Mouse (Mus musculus): ENCODE data around the gene Ddx28. TPM values are rescaled to one million over a fixed set of nuclear protein-coding genes. Genes with fewer than 3 reads are reported as not detected.
A peak's percentile ranks its signal among the peaks of the same experiment; 100 is the strongest.
"Not testable (repeated sequence)": the region's sequence is repeated elsewhere in the genome, so short reads cannot be mapped to it uniquely, and the experiment has no call there.

The Ddx28 gene
- total RNA-seq, 2 experiments from 2014 or later = 8.9 to 9.5 TPM

DNA sequence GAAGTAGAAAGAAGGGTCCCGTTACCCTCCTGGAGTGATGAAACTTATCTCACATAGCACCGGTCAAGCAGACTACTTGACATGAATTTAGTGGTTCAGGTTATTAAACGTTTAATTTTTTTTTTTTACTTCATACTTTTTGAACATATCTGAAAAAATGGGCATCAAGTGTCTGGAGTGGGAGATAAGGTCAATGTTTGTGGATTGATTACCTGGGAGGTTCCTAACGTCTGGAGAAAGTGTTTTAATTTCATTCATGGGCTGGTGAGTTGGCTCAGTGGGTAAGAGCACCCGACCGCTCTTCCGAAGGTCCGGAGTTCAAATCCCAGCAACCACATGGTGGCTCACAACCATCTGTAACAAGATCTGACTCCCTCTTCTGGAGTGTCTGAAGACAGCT is 521 bp upstream of the Ddx28 start:
- DNase-seq = not testable (repeated sequence)

DNA sequence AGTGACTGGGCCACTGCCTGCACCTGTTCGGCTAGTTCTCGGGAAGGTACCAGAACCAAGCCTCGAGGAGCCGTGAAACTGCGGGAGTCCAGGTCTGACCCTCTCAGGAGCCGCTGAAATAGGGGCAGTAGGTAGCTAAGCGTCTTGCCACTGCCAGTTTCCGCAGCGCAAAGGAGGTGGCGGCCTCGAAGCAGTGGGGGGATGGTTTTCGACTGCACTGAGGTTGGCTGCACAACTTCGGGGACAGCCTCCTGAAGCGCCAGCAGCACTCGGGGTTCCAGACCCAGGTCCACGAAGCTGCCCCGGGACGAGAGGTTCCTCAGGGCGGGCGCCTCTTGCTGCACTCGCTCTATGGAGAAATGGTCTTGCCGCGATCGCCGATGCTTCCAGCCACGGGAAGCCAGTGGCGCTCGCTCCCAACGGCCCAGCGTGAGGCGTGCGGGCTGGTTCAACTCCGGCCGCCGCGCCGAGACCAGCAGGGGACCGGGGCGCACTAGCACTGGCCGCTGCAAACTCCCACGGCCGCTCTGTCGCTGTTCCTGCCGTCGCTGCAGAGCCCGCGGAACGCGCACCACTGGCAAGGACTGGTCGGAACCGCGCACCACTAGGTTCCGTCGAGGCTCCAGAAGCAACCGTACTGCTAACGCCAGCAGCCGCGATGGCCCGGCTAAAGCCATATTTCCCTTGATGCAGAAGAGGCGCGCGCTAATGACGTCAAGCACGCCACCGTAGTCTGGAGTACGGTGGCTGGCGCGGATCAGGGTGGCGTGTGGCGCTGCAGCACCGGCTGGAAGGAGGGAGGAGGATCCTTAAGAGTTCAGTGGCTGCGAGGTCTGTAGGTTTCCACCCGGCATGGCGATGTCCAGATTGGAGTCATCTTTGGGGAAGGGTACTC is 687 bp downstream of the Ddx28 start:
- peak; percentile 92 for DNase-seq

DNA sequence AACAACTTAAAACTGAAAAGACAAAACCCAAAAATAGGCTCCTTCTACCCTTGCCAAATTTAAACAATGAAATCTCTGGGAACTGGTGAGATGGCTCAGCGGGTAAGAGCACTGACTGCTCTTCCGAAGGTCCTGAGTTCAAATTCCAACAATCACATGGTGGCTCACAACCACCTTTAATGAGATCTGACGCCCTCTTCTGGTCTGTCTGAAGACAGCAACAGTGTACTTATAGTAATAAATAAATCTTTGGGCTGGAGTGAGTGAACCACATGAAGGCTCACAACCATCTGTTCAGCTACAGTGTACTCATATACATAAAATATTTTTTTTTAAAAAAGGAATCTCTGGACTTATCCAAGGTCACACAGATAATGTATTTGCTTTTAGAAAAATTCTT is 3.8 kb downstream of the Ddx28 start:
- not testable (repeated sequence) for DNase-seq

DNA sequence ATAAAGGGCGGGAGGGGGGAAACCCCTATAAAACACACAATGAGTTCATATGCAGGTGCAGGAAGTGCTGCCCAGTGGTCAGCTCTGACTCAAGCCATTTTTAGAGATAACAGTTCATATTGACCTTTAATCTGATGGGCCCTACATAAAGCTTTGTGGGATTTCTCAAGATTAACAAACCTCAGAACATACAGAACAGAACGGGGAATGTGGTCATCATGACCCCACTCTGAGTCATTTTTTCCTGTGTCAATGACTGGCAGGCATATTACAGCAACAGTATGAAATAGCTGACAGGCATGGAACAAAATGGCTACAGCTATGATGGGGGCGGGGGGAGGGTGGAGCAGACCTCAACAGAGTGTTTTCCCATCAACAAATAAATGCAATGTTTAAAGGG is 4.5 kb downstream of the Ddx28 start:
- no peak for DNase-seq

DNA sequence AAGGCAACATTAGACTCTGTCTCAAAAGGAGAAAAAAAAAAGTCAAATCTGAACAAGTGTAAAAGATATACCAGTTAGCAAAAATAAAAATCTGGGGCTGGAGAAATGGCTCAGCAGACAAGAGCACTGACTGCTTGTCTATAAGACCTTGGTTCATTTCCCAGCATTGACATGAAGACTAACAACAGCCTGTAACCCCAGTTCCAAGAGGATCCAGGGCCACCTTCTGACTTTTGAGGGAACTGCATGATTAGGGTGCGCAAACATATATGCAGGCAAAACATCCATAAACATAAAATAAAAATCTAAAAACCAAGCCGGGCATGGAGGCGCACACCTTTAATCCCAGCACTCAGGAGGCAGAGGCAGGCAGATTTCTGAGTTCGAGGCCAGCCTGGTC is 5.3 kb downstream of the Ddx28 start:
- DNase-seq = no peak

DNA sequence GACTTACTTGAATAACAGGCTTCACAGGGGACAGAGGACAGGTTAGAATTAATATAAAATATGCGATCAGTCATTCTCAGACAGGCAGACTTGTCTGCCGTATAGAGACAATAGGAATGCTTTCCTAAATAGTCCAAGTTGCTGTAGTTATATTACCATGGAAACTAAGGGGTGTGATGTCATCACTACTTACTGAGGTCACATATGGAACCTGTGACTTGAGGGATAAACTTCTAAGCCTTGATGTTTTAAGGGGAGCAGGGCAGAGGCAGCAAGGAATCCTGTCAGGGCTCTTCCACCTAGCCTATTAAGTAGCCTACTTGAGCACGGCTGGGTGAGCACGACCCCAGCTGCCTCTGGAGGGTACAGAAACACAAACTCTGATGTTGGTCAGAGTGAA is 5.8 kb downstream of the Ddx28 start, which contains the start of gene Dpep2nb:
Dpep2nb (minus strand) TSS at position 101 of the 400 bp plus-strand sequence.
- no peak for DNase-seq

DNA sequence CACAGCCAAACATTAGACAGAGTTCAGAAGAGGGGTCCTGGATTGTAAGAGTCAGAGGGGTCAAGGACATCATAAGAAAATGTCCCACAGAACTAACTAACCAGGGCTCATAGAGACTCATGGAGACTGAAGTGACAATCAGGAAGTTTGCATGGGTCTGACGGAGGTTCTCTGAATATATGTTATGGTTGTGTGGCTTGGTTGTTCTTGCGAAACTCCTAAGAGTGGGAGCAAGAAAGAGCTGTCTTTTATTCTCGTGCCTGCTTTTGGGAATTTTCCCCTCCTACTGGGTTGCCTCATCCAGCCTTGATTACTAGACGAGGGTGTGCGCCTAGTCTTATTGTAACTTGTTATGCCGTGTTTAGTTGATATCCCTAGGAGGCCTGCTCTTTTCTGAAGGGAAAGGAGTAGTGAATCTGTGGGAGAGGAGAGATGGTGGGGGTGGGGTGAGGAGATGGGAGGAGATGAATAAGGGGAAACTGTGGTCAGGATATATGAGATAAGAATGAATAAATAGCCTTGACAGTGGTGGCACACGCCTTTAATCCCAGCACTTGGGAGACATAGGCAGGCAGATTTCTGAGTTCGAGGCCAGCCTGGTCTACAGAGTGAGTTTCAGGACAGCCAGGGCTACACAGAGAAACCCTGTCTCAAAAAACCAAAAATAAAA is 7.0 kb downstream of the Ddx28 start:
- DNase-seq = no peak

DNA sequence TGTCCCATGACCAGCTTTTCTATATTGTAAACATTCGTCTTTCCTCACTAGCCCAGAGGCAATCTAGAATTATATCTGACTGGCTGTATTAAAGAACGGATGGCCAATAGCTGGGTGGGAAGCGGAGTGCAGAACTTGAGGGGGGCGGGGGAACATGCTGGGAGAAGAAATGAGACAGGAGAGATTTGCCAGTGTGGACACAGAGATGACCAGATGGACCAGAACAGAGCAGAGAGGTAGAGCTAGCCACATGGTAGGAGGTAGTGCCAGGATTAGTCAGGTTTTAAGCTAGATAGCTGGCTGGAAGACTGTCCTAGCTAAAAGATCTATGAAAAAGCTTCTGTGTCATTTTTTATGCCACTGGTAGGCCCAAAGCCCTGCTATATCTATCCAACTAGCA is 9.8 kb downstream of the Ddx28 start:
- DNase-seq = no peak

DNA sequence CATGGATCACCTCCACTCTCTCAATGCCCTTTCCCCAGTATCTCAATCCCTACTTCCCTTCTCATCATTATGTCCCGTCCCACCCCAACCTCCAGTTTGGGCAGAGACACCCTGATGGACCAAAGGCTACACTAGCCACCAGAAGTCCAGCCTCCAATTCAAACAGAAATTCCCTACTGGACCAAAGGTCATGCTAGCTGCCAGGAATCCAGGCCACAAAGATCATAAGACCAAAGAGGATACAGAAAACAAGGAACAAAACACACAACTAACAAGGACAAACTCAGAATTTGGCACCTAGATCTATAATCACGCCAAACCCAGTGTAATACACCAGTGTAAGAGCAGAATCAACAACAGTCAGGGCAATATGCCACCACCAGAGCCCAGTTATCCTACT is 12.7 kb downstream of the Ddx28 start:
- DNase-seq = no peak

DNA sequence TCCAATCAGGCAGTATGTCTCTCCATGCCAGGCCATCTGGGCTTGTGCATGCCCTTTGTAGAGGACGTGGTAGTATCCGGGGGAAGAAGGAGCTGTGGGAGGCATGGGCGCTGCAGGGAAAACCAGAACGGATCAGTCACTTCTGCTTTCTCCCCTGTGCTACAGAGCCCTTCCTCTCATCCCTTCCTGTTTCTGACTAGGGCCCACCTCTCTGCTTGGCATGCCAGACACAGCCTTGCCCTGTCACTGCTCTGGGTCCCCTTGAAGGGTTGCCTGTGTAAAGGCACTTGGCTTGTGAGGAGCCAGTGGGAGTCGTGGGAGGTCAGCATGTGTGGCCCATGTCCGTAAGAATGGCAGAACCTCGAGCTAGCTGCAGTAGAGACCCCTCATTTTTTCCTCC is 15.3 kb downstream of the Ddx28 start:
- no peak for DNase-seq

DNA sequence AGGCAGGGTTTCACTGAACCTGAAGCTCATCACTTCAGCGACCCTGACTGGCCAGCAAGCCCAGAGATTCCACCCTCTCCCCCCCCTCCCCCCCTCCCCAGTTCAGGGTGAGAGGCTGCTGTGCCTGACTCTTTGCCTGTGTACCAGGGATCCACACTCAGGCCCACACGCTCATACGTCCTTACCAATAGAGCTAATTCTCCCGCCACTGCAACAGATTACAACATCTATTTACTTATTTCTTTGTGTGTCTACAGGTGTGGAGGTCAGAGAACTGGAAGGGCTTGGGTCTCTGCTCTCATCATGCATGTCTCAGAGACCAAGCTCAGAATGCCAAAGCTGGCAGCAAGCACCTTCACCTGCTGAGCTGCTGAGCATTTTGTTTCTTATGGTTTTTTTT is 18.5 kb downstream of the Ddx28 start:
- no peak for DNase-seq

DNA sequence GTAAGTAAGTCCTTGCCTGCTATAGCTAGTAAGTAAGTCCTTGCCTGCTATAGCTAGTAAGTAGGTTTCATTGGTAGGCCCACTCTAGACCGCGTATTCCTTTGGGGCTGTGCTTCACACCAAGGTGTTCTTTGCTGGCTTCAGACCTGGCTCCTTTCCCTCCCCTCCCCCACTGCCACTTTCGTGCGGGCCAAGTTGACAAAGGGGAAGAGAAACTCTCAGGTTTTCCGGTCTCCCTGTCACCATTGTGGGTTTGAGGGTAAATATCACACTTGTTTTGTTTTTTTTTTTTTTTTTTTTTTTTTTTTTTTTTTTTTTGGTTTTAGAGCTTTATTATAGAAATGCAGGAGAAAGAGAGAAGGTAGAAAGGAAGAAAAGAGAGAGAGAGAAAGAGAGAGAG is 19.2 kb downstream of the Ddx28 start:
- no peak for DNase-seq

DNA sequence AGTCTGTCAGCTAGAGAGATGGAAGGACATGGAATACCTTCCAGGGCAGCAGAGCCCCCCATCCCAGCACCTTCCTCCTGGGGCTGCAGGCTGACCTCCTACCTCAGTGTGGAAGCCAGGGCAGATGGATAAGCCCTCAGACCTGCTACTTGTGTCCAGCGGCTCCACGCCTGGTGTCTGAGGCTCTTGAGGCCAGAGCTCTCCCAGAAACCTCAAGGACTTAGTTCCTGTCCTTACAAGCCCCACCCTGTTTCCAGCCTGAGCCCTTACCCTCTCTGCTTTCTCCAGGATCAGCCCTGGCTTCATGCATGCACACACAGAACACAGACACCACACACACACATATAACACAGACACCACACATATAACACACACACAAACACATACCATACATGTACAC is 20.1 kb downstream of the Ddx28 start:
- DNase-seq = no peak

DNA sequence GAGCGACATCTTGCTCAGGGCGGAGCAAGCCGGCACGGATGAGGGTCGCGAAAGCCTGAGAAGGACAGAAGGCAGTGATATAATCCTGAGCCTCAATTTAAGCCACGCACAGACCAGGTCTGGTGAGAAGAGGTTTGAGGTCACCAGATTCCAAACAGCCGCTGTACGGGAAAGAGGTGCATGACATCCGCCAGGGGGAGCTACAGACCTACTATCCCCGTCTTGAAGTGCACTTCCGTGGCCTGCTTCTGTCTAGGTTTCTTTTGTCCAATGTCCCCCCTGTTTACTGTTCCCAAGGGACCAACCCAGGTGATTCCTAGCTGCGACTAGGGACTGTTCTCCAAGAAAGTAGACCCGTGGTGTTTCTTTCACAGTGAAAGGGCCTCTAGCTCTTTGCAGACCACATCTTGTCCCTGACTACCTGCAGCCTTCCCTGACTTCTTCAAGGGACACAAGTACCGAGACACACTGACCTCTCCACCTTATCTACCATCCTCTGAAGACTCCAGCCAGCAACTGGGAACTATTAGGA is 20.8 kb downstream of the Ddx28 start, which contains the start of gene Dus2:
Dus2 (plus strand) TSS at position 482 of the 532 bp plus-strand sequence.
- DNase-seq = peak; percentile 92

DNA sequence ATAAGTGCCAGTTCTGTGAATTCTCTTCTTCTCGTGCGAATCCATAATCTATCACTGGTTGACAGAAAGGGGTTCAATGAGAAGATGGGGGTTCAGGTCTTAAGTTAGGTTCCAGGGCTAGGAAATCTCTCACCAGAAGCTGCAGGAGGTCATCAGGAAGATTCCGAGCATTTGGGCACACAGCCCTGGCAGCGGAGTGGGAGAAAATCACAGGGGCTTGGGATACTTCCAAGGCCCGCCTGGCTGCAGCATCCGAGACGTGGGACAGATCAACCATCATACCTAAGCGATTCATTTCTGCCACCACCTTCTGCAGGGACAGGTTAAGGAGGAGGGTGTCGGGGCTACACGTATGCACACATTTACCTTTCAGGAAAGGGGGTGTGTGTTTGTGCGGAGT is 23.1 kb downstream of the Ddx28 start:
- no peak for DNase-seq

DNA sequence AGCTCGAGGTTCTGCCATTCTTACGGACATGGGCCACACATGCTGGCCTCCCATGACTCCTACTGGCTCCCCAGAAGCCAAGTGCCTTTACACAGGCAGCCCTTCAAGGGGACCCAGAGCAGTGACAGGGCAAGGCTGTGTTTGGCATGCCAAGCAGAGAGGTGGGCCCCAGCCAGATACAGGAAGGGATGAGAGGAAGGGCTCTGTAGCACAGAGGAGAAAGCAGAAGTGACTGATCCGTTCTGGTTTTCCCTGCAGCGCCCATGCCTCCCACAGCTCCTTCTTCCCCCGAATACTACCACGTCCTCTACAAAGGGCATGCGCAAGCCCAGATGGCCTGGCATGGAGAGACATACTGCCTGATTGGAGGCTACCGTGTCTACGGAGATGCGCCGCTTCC is 28.3 kb downstream of the Ddx28 start:
- not testable (repeated sequence) for DNase-seq

DNA sequence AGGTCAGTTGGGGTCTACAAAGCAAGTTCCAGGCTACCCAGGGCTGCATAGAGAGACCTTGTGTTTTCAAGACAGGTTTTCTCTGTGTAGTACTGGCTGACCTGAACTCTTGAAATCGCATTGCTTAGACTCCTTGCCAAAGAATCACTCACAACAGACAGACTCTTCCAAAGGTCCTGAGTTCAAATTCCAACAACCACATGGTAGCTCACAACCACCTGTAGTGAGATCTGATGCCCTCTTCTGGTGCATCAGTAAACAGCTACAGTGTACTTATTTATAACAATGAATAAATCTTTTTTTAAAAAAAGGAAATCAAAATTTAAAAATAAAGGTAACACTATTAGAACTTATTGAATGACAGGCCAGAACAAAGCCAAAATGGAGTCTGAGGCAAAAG is 30.5 kb downstream of the Ddx28 start:
- no peak for DNase-seq

DNA sequence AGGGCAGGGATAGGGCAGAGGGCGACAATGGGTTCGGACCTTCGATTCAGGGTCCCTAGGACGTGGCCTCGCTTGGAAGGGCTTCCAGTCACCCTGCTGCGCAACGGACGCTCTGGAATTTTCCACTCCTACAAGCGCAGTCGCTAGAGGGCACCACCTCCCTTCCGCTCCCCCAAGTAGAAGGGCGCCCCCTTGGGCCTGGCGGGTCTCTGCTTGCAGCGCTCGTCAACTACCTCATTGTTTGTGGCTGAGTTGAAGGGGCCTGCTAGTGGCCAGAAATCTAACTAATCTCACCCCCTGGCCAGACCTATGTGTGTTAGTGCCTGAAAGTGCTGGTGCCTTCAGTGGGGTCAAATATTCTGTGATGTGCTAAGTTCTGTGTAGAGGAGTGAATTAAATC is 32.4 kb downstream of the Ddx28 start, which contains the start of gene Dpep3:
Dpep3 (minus strand) TSS at position 105 of the 400 bp plus-strand sequence.
- DNase-seq = no peak

DNA sequence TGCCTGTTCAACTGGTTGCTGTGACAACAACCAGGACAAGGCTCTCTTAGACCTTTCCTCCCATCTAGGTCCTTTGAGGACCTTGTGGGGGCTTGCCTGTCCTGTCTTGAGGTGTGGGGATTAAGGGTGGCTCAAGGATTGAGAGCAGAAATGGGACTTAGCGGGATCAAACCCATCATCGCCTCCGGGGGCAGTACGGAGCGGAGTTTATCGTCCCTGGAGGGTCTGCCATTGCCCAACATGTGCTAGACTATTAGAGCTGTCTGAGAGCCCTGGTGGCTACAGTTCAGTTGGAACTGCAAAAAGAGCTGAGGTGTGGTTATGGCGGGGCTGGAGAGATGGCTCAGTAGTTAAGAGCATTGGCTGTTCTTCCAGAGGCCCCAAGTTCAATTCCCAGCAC is 36.3 kb downstream of the Ddx28 start:
- no peak for DNase-seq

DNA sequence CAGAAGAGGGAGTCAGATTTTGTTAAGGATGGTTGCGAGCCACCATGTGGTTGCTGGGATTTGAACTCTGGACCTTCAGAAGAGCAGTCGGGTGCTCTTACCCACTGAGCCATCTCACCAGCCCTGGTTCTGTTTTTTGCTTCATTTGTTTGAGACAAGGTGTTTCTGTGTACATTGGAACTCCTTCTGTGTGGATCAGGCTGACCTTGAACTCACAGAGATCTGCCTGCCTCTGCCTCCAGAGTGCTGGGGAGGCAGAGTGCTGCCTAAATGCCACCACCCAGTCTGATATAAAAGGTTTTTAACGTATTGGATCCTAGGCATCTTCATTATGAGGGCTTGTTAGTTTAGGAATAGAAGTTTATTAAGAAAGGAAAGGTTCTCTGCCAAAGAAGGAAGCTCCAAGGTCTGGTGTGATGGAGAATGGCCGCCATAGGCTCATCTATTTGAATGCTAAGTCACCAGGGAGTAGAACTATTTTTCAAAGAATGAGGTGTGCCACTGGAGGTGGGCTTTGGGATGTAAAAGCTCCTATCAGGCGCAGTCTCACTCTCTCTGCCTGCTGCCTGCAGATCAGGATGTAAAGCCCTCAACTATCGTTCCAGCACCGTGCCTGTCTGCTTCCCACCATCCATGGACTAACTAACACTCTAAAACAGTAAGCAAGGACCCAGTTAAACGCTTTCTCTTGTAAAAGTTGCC is 40.5 kb downstream of the Ddx28 start:
- no peak for DNase-seq

DNA sequence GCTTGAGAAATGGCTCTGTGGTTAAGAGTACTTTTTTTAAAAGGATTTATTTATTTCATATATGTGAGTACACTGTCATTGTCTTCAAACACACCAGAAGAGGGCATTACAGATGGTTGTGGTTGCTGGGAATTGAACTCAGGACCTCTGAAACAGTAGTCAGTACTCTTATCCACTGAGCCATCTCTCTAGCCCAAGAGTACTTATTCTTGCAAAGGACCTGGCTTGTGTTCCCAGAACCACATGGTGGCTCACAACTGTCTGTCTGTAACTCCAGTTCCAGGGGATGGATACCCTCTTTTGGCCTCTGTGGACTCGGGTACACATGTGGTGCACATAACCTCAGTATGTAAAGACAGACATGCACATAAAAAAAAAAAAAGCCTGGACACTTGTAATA is 42.3 kb downstream of the Ddx28 start:
- no peak for DNase-seq

DNA sequence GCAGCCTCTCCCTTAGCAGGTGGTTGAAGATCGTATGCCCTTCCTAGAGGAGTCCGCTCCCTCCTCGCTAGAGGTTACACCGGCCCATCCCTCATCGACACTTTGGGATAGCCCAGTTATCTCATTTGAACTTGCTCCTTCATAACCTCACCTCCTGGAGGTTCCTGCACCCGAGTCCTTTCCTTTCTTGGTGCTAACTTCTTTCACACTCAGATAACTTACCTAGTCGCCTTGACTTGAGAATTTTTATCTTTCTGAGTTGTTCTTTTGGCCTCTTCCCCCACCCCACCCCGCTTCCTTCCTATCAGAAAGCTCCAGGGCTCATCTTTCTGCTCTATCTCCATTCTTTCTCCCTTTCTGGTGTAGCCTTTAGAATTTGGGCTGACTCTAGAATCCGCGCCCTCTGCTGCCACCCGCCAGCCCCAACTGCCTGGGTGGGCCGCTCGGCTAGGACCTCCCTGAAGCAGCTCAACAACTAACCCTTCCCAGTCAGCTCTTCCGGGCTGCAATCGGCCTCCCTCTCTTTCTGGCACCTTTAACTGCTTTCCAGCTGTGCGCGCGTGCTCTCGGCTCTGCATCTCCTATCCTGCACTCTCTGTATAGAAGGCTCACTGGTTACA is 44.9 kb downstream of the Ddx28 start:
- peak; percentile 65 for DNase-seq
